9 mouse cellular contexts compared by ENCODE assay signal in genomic region chr9:56497181-56497864, GRCm38 (mm10).
DNase-seq lines count a peak whose midpoint lies in the region; ATAC-seq lines count a peak whose summit lies in the region.
"Had no signal": no experiment of that assay in that cellular context is flagged by ENCODE, and none has a peak within 500 bp of the region (broad histone marks: within the 10 kb centered on the region; RNA-seq: fewer than 3 reads in every experiment).

No protein-coding gene starts in this region.

- intact Hi-C loops in heart, postnatal 14 days (cut with DNase I): no loop called here

- no peaks in the 10 kb centered on the region for H3K9me3 ChIP-seq in kidney, embryonic 14.5 days (ENCODE audit: control insufficient read depth, low read length)

- peak; percentile 79 for DNase-seq in kidney, adult 11 months
- peak; percentile 87 for DNase-seq in adrenal gland, adult 2 months
- peak; percentile 62 to 82 for DNase-seq in heart, postnatal 14 days
- DNase-seq in lung, postnatal 4 days: peak; percentile 40 to 61
- no peak for DNase-seq in frontal cortex, adult 2 months (ENCODE audit: extremely low spot score in 1 of 2, low spot score in 1 of 2)
- DNase-seq in left cerebral cortex, adult 9 months (ENCODE audit: low spot score in 2 of 2): no peak
- DNase-seq: gastrocnemius, postnatal 36 days had no signal

- peaks cover 27% of the 10 kb centered on the region for H3K4me1 ChIP-seq in kidney, embryonic 14.5 days (ENCODE audit: control insufficient read depth, insufficient read depth, low read length)

- peaks cover 8% of the 10 kb centered on the region; the same call in 1 of the 2 replicates for H3K36me3 ChIP-seq in kidney, embryonic 14.5 days (ENCODE audit: control insufficient read depth, insufficient read depth, low read length)

- no peak overlapping the region for H3K4me3 ChIP-seq in kidney, embryonic 14.5 days (ENCODE audit: low read length)

- H3K4me2 ChIP-seq in kidney, embryonic 14.5 days (replicated peaks; ENCODE audit: low read depth, low read length): no peak overlapping the region

- ATAC-seq in kidney, embryonic 14.5 days (ENCODE audit: low FRiP score, low TSS enrichment): no peak
- no peak for ATAC-seq in monocyte, adult 5-6 weeks (replicated peaks; ENCODE audit: insufficient number of reproducible peaks, low FRiP score, low TSS enrichment, poor library complexity, severe bottlenecking)

- no peak overlapping the region for H3K9ac ChIP-seq in kidney, embryonic 14.5 days (ENCODE audit: low read depth, low read length)

- no peaks in the 10 kb centered on the region for H3K27me3 ChIP-seq in kidney, embryonic 14.5 days (ENCODE audit: control insufficient read depth, insufficient read depth, low read length)

- H3K27ac ChIP-seq in kidney, embryonic 14.5 days (ENCODE audit: low read depth, low read length): no peak overlapping the region

- 79% methylated on average over 5 of the region's 5 CpGs for WGBS in kidney, embryonic 14.5 days

Comparison
In these comparisons a context has a peak if more than half of its experiments do, and no peak if none do; other contexts are left out.
1. DNase-seq: peak in kidney, adult 11 months (single experiment), adrenal gland, adult 2 months (single experiment), heart, postnatal 14 days (2 of 2) and lung, postnatal 4 days (2 of 2); none in frontal cortex, adult 2 months (0 of 2) and left cerebral cortex, adult 9 months (0 of 2).